Mouse (Mus musculus): ENCODE results near the gene Plekha7. TPM values are rescaled to one million over a fixed set of nuclear protein-coding genes. Genes with fewer than 3 reads are reported as not detected.

Plekha7 gene
- polyA plus RNA-seq, 1 experiment = 4.8 TPM

GRCm38 (mm10) chr7:116242810-116243209 is 65.4 kb downstream of the Plekha7 start:
- Histone ChIP-seq H3K27ac (ENCODE audit: control insufficient read depth, insufficient read depth, low read depth, low read length, poor library complexity) (no peak overlapping the region), H3K4me1 (ENCODE audit: control insufficient read depth, insufficient read depth, low read length) (no peaks in the 10 kb centered on the region), H3K4me3 (replicated peaks; ENCODE audit: control insufficient read depth, low read depth, low read length) (no peak overlapping the region)
- WGBS = 79% methylated on average over 3 of the region's 3 CpGs
- no peak for TF ChIP-seq POLR2A (IDR thresholded peaks at IDR 0.05; ENCODE audit: borderline replicate concordance, control insufficient read depth, low read depth, low read length)
- no peak for TF ChIP-seq CTCF (IDR thresholded peaks at IDR 0.05; ENCODE audit: control insufficient read depth, insufficient read depth, low read length)

DNA sequence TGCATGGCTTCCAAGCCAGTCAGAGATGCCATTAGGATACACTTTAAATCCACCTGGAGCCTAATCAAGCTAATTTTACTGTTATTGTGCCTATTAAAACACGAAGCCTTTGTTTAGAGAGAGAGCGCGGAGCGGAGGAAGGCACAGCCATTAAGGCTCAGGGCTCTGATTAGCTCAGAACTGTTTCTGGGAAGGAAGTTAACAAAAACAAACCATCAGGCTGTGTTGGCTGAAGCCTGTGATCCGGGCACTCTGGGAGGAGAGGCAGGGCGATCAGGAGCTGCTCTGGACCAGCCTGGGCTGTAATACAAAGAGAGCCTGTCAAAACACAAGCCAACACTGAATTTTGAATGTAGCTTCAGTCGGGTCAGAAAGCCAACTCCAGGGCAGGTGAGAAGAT is 66.6 kb downstream of the Plekha7 start:
- Histone ChIP-seq H3K27ac (ENCODE audit: control insufficient read depth, insufficient read depth, low read depth, low read length, poor library complexity) (no peak overlapping the region), H3K4me1 (ENCODE audit: control insufficient read depth, insufficient read depth, low read length) (no peaks in the 10 kb centered on the region), H3K4me3 (replicated peaks; ENCODE audit: control insufficient read depth, low read depth, low read length) (no peak overlapping the region)
- TF ChIP-seq POLR2A (IDR thresholded peaks at IDR 0.05; ENCODE audit: borderline replicate concordance, control insufficient read depth, low read depth, low read length) = no peak
- 58% methylated on average over 7 of the region's 7 CpGs for WGBS

GRCm38 (mm10) chr7:116240791-116241474 is 67.2 kb downstream of the Plekha7 start:
- 37% methylated on average over 12 of the region's 12 CpGs for WGBS
- H3K4me1 ChIP-seq (ENCODE audit: control insufficient read depth, insufficient read depth, low read length) = no peaks in the 10 kb centered on the region
- H3K4me3 ChIP-seq (replicated peaks; ENCODE audit: control insufficient read depth, low read depth, low read length) = no peak overlapping the region
- no peak overlapping the region for H3K27ac ChIP-seq (ENCODE audit: control insufficient read depth, insufficient read depth, low read depth, low read length, poor library complexity)
- TF ChIP-seq POLR2A (IDR thresholded peaks at IDR 0.05; ENCODE audit: borderline replicate concordance, control insufficient read depth, low read depth, low read length) = no peak
- no peak for TF ChIP-seq CTCF (IDR thresholded peaks at IDR 0.05; ENCODE audit: control insufficient read depth, insufficient read depth, low read length)

DNA sequence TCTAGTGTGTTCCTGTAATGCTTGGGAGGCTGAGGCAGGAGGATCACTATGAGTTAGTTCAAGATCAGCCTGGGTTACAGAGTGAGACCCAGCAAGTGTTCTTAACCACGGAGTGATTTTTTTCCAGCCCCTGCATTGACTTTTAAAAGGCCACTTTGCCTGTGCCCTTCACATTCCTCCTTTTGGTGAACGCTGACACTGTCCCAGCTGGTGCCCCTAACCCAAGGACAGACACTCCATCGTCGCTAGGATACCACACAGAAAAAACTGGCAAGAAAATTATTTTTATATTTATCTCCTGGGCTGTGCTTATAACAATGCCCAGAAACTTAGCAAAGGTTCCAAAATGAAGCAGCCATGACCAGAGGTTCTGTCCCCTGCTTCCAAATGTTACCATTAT is 67.8 kb downstream of the Plekha7 start:
- Histone ChIP-seq H3K4me1 (ENCODE audit: control insufficient read depth, insufficient read depth, low read length) (no peaks in the 10 kb centered on the region), H3K4me3 (replicated peaks; ENCODE audit: control insufficient read depth, low read depth, low read length) (no peak overlapping the region), H3K27ac (ENCODE audit: control insufficient read depth, insufficient read depth, low read depth, low read length, poor library complexity) (no peak overlapping the region)
- 80% methylated on average over 4 of the region's 4 CpGs for WGBS
- no peak for TF ChIP-seq CTCF (IDR thresholded peaks at IDR 0.05; ENCODE audit: control insufficient read depth, insufficient read depth, low read length)
- no peak for TF ChIP-seq POLR2A (IDR thresholded peaks at IDR 0.05; ENCODE audit: borderline replicate concordance, control insufficient read depth, low read depth, low read length)

DNA sequence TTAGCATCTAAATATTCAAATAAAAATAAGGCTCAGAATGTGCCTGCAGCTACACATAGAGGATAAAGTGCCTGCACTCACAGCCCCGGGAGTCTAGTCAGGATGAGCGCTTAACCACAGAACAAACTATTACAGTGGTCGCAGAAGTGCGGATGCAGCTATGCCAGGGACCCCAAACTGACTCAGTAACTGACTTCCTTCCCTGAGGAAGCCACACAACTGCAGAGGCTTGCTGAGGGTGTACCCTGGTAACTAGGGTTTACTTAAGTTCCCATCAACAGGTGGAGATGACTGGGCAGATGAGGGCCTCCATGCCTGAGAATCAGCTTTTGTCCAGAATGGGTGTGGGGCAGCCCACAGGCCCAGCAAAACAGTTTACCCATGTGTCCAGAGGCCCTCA is 69.9 kb downstream of the Plekha7 start:
- no peak overlapping the region for H3K27ac ChIP-seq (ENCODE audit: control insufficient read depth, insufficient read depth, low read depth, low read length, poor library complexity)
- WGBS = 10% methylated on average over 4 of the region's 4 CpGs
- no peaks in the 10 kb centered on the region for H3K4me1 ChIP-seq (ENCODE audit: control insufficient read depth, insufficient read depth, low read length)
- TF ChIP-seq CTCF (IDR thresholded peaks at IDR 0.05; ENCODE audit: control insufficient read depth, insufficient read depth, low read length) (no peak), POLR2A (IDR thresholded peaks at IDR 0.05; ENCODE audit: borderline replicate concordance, control insufficient read depth, low read depth, low read length) (no peak)
- H3K4me3 ChIP-seq (replicated peaks; ENCODE audit: control insufficient read depth, low read depth, low read length) = no peak overlapping the region

GRCm38 (mm10) chr7:116237157-116237981 is 70.8 kb downstream of the Plekha7 start:
- H3K27ac ChIP-seq (ENCODE audit: control insufficient read depth, insufficient read depth, low read depth, low read length, poor library complexity) = no peak overlapping the region
- no peak overlapping the region for H3K4me3 ChIP-seq (replicated peaks; ENCODE audit: control insufficient read depth, low read depth, low read length)
- TF ChIP-seq CTCF (IDR thresholded peaks at IDR 0.05; ENCODE audit: control insufficient read depth, insufficient read depth, low read length) (no peak), POLR2A (IDR thresholded peaks at IDR 0.05; ENCODE audit: borderline replicate concordance, control insufficient read depth, low read depth, low read length) (no peak)
- H3K4me1 ChIP-seq (ENCODE audit: control insufficient read depth, insufficient read depth, low read length) = no peaks in the 10 kb centered on the region
- 2% methylated on average over 69 of the region's 69 CpGs for WGBS

DNA sequence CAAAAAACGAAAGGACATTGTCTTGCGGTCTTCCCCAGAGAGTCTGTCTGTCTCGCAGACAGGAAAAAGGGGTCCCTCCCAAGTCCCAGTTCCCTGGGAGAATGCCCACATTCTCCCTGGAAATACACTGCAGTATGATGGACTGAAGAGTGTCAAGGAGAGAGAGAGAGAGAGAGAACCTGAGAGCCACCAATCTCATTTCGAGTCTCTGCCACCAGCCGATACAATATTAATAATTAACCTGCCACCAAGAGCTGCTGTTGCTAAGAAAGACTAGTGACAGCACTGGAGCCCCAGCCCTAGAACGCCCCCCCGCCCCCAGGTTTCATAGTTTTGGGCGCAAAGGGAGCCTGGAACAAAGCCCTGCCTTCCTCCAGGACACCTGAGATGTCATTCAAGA is 71.6 kb downstream of the Plekha7 start:
- Histone ChIP-seq H3K27ac (ENCODE audit: control insufficient read depth, insufficient read depth, low read depth, low read length, poor library complexity) (no peak overlapping the region), H3K4me3 (replicated peaks; ENCODE audit: control insufficient read depth, low read depth, low read length) (no peak overlapping the region), H3K4me1 (ENCODE audit: control insufficient read depth, insufficient read depth, low read length) (no peaks in the 10 kb centered on the region)
- 69% methylated on average over 8 of the region's 8 CpGs for WGBS
- TF ChIP-seq CTCF (IDR thresholded peaks at IDR 0.05; ENCODE audit: control insufficient read depth, insufficient read depth, low read length) (no peak), POLR2A (IDR thresholded peaks at IDR 0.05; ENCODE audit: borderline replicate concordance, control insufficient read depth, low read depth, low read length) (no peak)

GRCm38 (mm10) chr7:116234287-116234806 is 73.8 kb downstream of the Plekha7 start:
- TF ChIP-seq CTCF (IDR thresholded peaks at IDR 0.05; ENCODE audit: control insufficient read depth, insufficient read depth, low read length) (no peak), POLR2A (IDR thresholded peaks at IDR 0.05; ENCODE audit: borderline replicate concordance, control insufficient read depth, low read depth, low read length) (no peak)
- whole genome bisulfite sequencing = 73% methylated on average over 7 of the region's 7 CpGs

More at GRCm38 (mm10) chr7:116234287-116234806, 73.8 kb downstream of the Plekha7 start:
- Histone ChIP-seq H3K4me3 (replicated peaks; ENCODE audit: control insufficient read depth, low read depth, low read length) (no peak overlapping the region), H3K27ac (ENCODE audit: control insufficient read depth, insufficient read depth, low read depth, low read length, poor library complexity) (no peak overlapping the region), H3K4me1 (ENCODE audit: control insufficient read depth, insufficient read depth, low read length) (no peaks in the 10 kb centered on the region)

Data from bone marrow, adult 2 months (tissue).